Mouse (Mus musculus) kidney, embryonic 15.5 days (tissue): ENCODE data around the gene Zfp560. TPM values are rescaled to one million over a fixed set of nuclear protein-coding genes. Genes with fewer than 3 reads are reported as not detected.

Experiments
- polyA plus RNA-seq: library from polyadenylated mRNA; unstranded; fragments of >200 nt; fragmentation: Nextera tagmentation; extraction: Ambion mirVana; gene quantifications from 2 replicates; pipeline ENCODE4 v1.2.1, GENCODE M21; 2015

The Zfp560 gene
- polyA plus RNA-seq, 1 experiment from 2014 or later, result 32.9 TPM

Other genes starting within 250 kb of the Zfp560 start
- gene Olfr870, start 211.1 kb downstream of the Zfp560 start, polyA plus RNA-seq, result not detected in 2 replicates
- gene Olfr871, start 173.0 kb downstream of the Zfp560 start, polyA plus RNA-seq, result not detected in 2 replicates
- not detected in 2 replicates for gene Olfr872, start 148.1 kb downstream of the Zfp560 start, polyA plus RNA-seq
- not detected in 2 replicates for gene Olfr39, start 102.8 kb downstream of the Zfp560 start, polyA plus RNA-seq
- not detected in 2 replicates for gene Olfr873, start 86.6 kb downstream of the Zfp560 start, polyA plus RNA-seq
- gene Olfr18, start 49.1 kb downstream of the Zfp560 start, polyA plus RNA-seq, result not detected in 2 replicates
- gene Zfp26, start 75.0 kb upstream of the Zfp560 start, polyA plus RNA-seq, result 17.8 and 21.9 TPM in 2 replicates
- gene Zfp426, start 107.6 kb upstream of the Zfp560 start, polyA plus RNA-seq, result 20.0 and 20.3 TPM in 2 replicates
- 102 and 107 TPM in 2 replicates for gene Zfp266, start 136.2 kb upstream of the Zfp560 start, polyA plus RNA-seq
- gene Zfp846, start 196.1 kb upstream of the Zfp560 start, polyA plus RNA-seq, result 15.7 and 16.4 TPM in 2 replicates